Mouse (Mus musculus): ENCODE results near the gene 1700016C15Rik. TPM values are rescaled to one million over a fixed set of nuclear protein-coding genes. Genes with fewer than 3 reads are reported as not detected.
A peak's percentile ranks its signal among the peaks of the same experiment; 100 is the strongest.

1700016C15Rik gene
- total RNA-seq (2021): not detected

- no peak for DNase-seq (ENCODE audit: extremely low spot score in 1 of 2, low spot score in 1 of 2)
These were observed at the start of gene 1700016C15Rik for GRCm38 (mm10) chr1:177729043-177730024. TSS of gene 1700016C15Rik (plus strand) at chr1:177729814.

GRCm38 (mm10) chr1:177681239-177681638 is 48.4 kb upstream of the 1700016C15Rik start:
- DNase-seq (ENCODE audit: extremely low spot score in 1 of 2, low spot score in 1 of 2): no peak

- DNase-seq (ENCODE audit: extremely low spot score in 1 of 2, low spot score in 1 of 2): peak in 1 of 2 experiments; percentile 39
These were observed 45.4 kb upstream of the 1700016C15Rik start for GRCm38 (mm10) chr1:177683931-177684836.

- DNase-seq (ENCODE audit: extremely low spot score in 1 of 2, low spot score in 1 of 2): no peak
These were observed 44.7 kb upstream of the 1700016C15Rik start for GRCm38 (mm10) chr1:177684901-177685300.

GRCm38 (mm10) chr1:177686137-177686536 is 43.5 kb upstream of the 1700016C15Rik start:
- no peak for DNase-seq (ENCODE audit: extremely low spot score in 1 of 2, low spot score in 1 of 2)

GRCm38 (mm10) chr1:177686982-177687381 is 42.6 kb upstream of the 1700016C15Rik start:
- peak in 1 of 2 experiments; percentile 27 for DNase-seq (ENCODE audit: extremely low spot score in 1 of 2, low spot score in 1 of 2)

GRCm38 (mm10) chr1:177692491-177692890 is 37.1 kb upstream of the 1700016C15Rik start:
- no peak for DNase-seq (ENCODE audit: extremely low spot score in 1 of 2, low spot score in 1 of 2)

- no peak for DNase-seq (ENCODE audit: extremely low spot score in 1 of 2, low spot score in 1 of 2)
These were observed 35.9 kb upstream of the 1700016C15Rik start for GRCm38 (mm10) chr1:177693486-177694252.

- DNase-seq (ENCODE audit: extremely low spot score in 1 of 2, low spot score in 1 of 2): no peak
These were observed 29.1 kb upstream of the 1700016C15Rik start for GRCm38 (mm10) chr1:177700560-177700959.

GRCm38 (mm10) chr1:177702481-177703146 is 27.0 kb upstream of the 1700016C15Rik start:
- peak; percentile 62 to 82 for DNase-seq (ENCODE audit: extremely low spot score in 1 of 2, low spot score in 1 of 2)

- DNase-seq (ENCODE audit: extremely low spot score in 1 of 2, low spot score in 1 of 2): no peak
These were observed 26.3 kb upstream of the 1700016C15Rik start for GRCm38 (mm10) chr1:177703147-177703807.

- DNase-seq (ENCODE audit: extremely low spot score in 1 of 2, low spot score in 1 of 2): no peak
These were observed 24.4 kb upstream of the 1700016C15Rik start for GRCm38 (mm10) chr1:177705204-177705603.

- no peak for DNase-seq (ENCODE audit: extremely low spot score in 1 of 2, low spot score in 1 of 2)
These were observed 22.0 kb upstream of the 1700016C15Rik start for GRCm38 (mm10) chr1:177707571-177707970.

- DNase-seq (ENCODE audit: extremely low spot score in 1 of 2, low spot score in 1 of 2): no peak
These were observed 21.0 kb upstream of the 1700016C15Rik start for GRCm38 (mm10) chr1:177708583-177709055.

GRCm38 (mm10) chr1:177711000-177711399 is 18.6 kb upstream of the 1700016C15Rik start:
- DNase-seq (ENCODE audit: extremely low spot score in 1 of 2, low spot score in 1 of 2): no peak

- DNase-seq (ENCODE audit: extremely low spot score in 1 of 2, low spot score in 1 of 2): no peak
These were observed 18.2 kb upstream of the 1700016C15Rik start for GRCm38 (mm10) chr1:177711418-177711817.

- DNase-seq (ENCODE audit: extremely low spot score in 1 of 2, low spot score in 1 of 2): no peak
These were observed 15.8 kb upstream of the 1700016C15Rik start for GRCm38 (mm10) chr1:177713635-177714396.

- DNase-seq (ENCODE audit: extremely low spot score in 1 of 2, low spot score in 1 of 2): no peak
These were observed 15.1 kb upstream of the 1700016C15Rik start for GRCm38 (mm10) chr1:177714397-177715012.
